Mouse (Mus musculus) thymus, adult 2 months (tissue): ENCODE results near the gene Zic5.

Experiments
- CTCF ChIP-seq: fragments of 200-500 bp; IDR thresholded peaks from 2 replicates; pipeline ENCODE4 v1.5.1; 2012; ENCODE audit warnings: mild to moderate bottlenecking, control low read depth, low read length, moderate library complexity, borderline replicate concordance; ENCODE audit not compliant: control insufficient read depth, poor library complexity, insufficient read depth; ENCODE audit errors: extremely low read depth
- POLR2A ChIP-seq: fragments of 200-500 bp; IDR thresholded peaks from 2 replicates; pipeline ENCODE4 v1.6.1; 2012; ENCODE audit warnings: mild to moderate bottlenecking, low read length, control low read depth, moderate library complexity; ENCODE audit not compliant: control insufficient read depth, poor library complexity, insufficient read depth; ENCODE audit errors: extremely low read depth

- TF ChIP-seq CTCF (no peak), POLR2A (no peak)
Measured at GRCm38 (mm10) chr14:122476041-122476821, 10.8 kb upstream of the Zic5 start.
